Mouse (Mus musculus) c-Kit-positive CD71-positive TER-119-positive erythroid progenitor cells, embryonic 14.5 days (primary cell): Measurements from ENCODE around the gene Snorc.

Source experiments
- DNase-seq: peaks from one replicate; pipeline ENCODE4 v3.0.0-alpha.2; 2013; ENCODE audit warnings: low spot score

Snorc gene

DNA sequence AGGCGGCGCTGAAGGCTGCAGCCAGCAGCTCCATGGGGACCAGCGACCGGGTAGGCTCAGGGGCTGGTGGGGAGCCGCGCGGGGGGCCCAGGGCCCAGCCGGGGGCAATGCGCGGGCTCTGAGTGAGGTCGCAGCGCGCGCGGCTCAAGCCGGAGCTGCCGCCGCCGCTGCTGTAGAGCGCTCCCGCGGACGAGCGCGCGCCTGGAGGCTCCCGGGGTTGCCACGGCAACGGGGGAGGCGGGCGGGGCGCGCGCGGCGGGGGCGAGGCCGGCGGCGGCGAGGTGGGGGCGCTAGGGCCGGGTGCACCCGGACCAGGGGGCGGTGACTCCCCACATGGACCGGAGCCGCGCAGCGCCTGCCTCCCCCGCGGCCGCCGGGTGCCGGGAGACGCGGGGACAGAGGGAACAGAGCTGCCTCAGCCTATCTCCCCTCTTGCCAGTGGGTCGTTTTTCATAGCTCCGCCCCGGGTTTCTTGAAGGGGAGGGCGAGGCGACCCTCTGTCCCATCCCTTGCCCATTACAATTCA lies 40.2 kb downstream of the Snorc start:
- no peak for DNase-seq

DNA sequence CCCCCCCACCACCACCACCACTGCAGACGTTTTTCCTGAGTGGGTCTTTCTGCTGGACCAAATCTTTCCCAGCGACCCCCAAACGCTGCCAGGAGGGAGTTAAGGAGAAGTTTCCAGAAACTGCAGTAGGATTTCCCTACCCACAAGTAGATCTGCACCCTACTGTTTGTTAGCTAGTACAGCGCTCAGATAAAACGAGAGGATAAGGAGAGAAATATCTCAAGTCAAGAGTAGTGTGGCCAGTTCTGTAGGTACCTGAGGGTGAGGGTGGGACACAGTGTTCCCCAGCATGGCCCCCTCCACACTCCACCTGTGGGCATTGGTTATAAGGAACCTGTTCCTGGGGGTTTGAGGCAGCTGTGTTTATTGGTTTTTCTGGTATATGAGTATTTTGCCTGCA lies 40.8 kb downstream of the Snorc start:
- no peak for DNase-seq

DNA sequence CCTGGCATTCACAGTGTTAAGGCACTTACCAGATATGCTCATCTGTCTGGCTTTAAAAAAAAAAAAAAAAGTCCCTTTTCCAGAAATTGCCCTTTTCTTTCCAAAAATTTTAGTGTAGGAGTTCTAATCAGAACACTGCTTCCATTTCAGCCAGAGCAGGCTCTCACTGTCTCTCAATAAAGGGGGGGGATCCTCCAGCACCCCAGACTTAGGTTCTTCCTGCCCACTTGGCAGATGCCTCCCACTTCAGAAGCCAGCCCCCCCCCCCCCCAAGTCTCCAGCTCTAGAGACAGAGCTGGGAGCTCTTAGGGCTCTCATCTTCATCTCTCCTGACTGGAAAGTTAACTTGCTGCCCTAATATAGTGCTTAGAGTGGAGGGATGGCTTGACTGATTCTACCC lies 50.4 kb downstream of the Snorc start:
- no peak for DNase-seq

DNA sequence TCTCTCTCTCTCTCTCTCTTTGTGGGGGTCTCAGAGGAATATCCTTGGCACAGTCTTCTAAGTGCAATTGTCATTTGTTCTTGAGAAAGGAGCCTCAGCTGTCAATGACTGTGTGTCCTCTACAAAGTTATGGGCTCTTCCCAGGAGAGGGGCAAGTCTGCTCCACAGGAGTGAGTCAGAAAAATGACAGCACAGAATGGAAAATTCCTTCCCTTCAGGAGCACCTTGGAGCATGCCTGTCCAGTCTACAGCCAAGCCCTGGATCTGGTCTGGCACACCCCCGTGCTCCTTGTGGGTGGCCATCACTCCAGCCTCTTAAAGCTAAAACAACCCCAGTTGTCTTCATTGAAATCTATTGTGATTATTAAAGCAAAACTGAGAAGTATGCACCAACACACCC lies 51.5 kb downstream of the Snorc start:
- no peak for DNase-seq

DNA sequence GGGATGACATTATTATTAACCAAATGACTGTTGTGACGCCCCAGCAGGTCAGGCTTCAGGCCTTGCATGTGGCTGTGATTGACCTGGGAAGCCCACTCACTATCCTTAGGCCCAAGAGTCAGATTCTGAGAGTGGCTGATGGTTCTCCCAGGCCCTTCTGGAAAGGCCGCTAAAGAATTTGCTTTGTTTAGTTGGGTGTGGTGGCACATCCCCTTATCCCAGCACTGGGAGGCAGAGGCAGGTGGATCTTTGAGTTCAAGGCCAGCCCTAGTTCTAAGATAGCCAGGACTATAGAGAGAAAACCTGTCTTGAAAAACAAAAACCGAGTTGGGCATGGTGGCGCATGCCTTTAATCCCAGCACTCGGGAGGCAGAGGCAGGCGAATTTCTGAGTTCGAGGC lies 55.0 kb downstream of the Snorc start:
- no peak for DNase-seq
